Mouse (Mus musculus) neural tube, embryonic 11.5 days (tissue): ENCODE data around the gene Kcnj4. TPM values are rescaled to one million over a fixed set of nuclear protein-coding genes. Genes with fewer than 3 reads are reported as not detected.

Experiments
- ATAC-seq: fragments of 200-750 bp; cut with Nextera tagmentation; 2 replicates; pipeline ENCODE4 v1.8.0; 2017; ENCODE audit warnings: moderate number of reproducible peaks, mild to moderate bottlenecking, moderate TSS enrichment, moderate library complexity; ENCODE audit not compliant: insufficient read depth, low FRiP score, low TSS enrichment
- DNase-seq: peaks from one replicate; pipeline ENCODE4 v3.0.0-alpha.2; 2015; ENCODE audit warnings: low spot score
- H3K27ac ChIP-seq: fragments of 300-500 bp; sonication (generic); 2 replicates; pipeline ENCODE4 v1.5.1; 2014; ENCODE audit warnings: low read depth, mild to moderate bottlenecking, low read length
- H3K27me3 ChIP-seq: fragments of 300-500 bp; sonication (generic); 2 replicates; pipeline ENCODE4 v1.6.1; 2014; ENCODE audit warnings: mild to moderate bottlenecking, low read length, mixed read lengths; ENCODE audit not compliant: control insufficient read depth, insufficient read depth
- H3K36me3 ChIP-seq: fragments of 300-500 bp; sonication (generic); 2 replicates; pipeline ENCODE4 v1.6.1; 2014; ENCODE audit warnings: mild to moderate bottlenecking, low read length, moderate library complexity, mixed read lengths; ENCODE audit not compliant: control insufficient read depth, insufficient read depth
- H3K4me1 ChIP-seq: fragments of 300-500 bp; sonication (generic); 2 replicates; pipeline ENCODE4 v1.6.1; 2014; ENCODE audit warnings: low read length, mixed read lengths; ENCODE audit not compliant: control insufficient read depth, insufficient read depth
- H3K4me2 ChIP-seq: fragments of 300-500 bp; sonication (generic); 2 replicates; pipeline ENCODE4 v1.6.1; 2014; ENCODE audit warnings: low read depth, mild to moderate bottlenecking, moderate library complexity
- H3K4me3 ChIP-seq: fragments of 300-500 bp; sonication (generic); 2 replicates; pipeline ENCODE4 v1.5.1; 2014; ENCODE audit warnings: low read depth, low read length
- H3K9ac ChIP-seq: fragments of 300-500 bp; sonication (generic); 2 replicates; pipeline ENCODE4 v1.6.1; 2014; ENCODE audit warnings: mild to moderate bottlenecking, low read length
- H3K9me3 ChIP-seq: fragments of 300-500 bp; sonication (generic); 2 replicates; pipeline ENCODE4 v1.6.1; 2016; ENCODE audit warnings: low read length; ENCODE audit not compliant: control insufficient read depth
- WGBS: fragments of 180-500 bp; shearing (Covaris S2); extraction: QIAGEN DNeasy Blood & Tissue Kit; methylation state at CpG from one replicate; pipeline ENCODE4 v1.1.7; 2014; 5-methylcytosine and 5-hydroxymethylcytosine counted together
- polyA plus RNA-seq: library from polyadenylated mRNA; unstranded; fragments of >200 nt; fragmentation: Nextera tagmentation; extraction: Ambion mirVana; gene quantifications from 2 replicates; pipeline ENCODE4 v1.2.1, GENCODE M21; 2014

Gene Kcnj4
- polyA plus RNA-seq, 1 experiment from 2014 or later: not detected

GRCm38 (mm10) chr15:79505616-79506283, 709 bp upstream of the Kcnj4 start:
- Histone ChIP-seq H3K4me2 (peak overlapping the region; percentile 99), H3K9ac (peak overlapping the region; percentile 41), H3K36me3 (no peaks in the 10 kb centered on the region), H3K9me3 (no peaks in the 10 kb centered on the region), H3K27ac (no peak overlapping the region), H3K4me3 (peak overlapping the region; percentile 52), H3K4me1 (peaks cover 11% of the 10 kb centered on the region; the same call in 1 of the 2 replicates), H3K27me3 (peaks cover 79% of the 10 kb centered on the region)
- 0% methylated on average over 37 of the region's 71 CpGs for WGBS
- ATAC-seq (peak; percentile 54), DNase-seq (peak; percentile 77)

- no peaks in the 10 kb centered on the region for H3K9me3 ChIP-seq
- H3K4me2 ChIP-seq: no peak overlapping the region
- H3K4me1 ChIP-seq: peaks cover 11% of the 10 kb centered on the region; the same call in 1 of the 2 replicates
- no peak overlapping the region for H3K9ac ChIP-seq
- no peak for ATAC-seq
- 74% methylated on average over 5 of the region's 5 CpGs for WGBS
- H3K27me3 ChIP-seq: peaks cover 66% of the 10 kb centered on the region
- DNase-seq: no peak
- H3K27ac ChIP-seq: no peak overlapping the region
- H3K36me3 ChIP-seq: no peaks in the 10 kb centered on the region
- H3K4me3 ChIP-seq: no peak overlapping the region
These were observed 1.6 kb downstream of the Kcnj4 start for GRCm38 (mm10) chr15:79503438-79503837.

GRCm38 (mm10) chr15:79502891-79503341, 2.1 kb downstream of the Kcnj4 start:
- WGBS: 23% methylated on average over 18 of the region's 18 CpGs
- Histone ChIP-seq H3K9me3 (no peaks in the 10 kb centered on the region), H3K4me1 (peaks cover 11% of the 10 kb centered on the region; the same call in 1 of the 2 replicates), H3K36me3 (no peaks in the 10 kb centered on the region), H3K4me2 (no peak overlapping the region), H3K4me3 (no peak overlapping the region), H3K27me3 (peaks cover 60% of the 10 kb centered on the region), H3K27ac (no peak overlapping the region), H3K9ac (no peak overlapping the region)
- ATAC-seq: no peak
- DNase-seq: no peak

GRCm38 (mm10) chr15:79500110-79500509, 4.9 kb downstream of the Kcnj4 start:
- peaks cover 6% of the 10 kb centered on the region; the same call in 1 of the 2 replicates for H3K4me1 ChIP-seq
- H3K36me3 ChIP-seq: no peaks in the 10 kb centered on the region
- WGBS: 77% methylated on average over 17 of the region's 17 CpGs
- H3K9me3 ChIP-seq: no peaks in the 10 kb centered on the region
- no peak overlapping the region for H3K9ac ChIP-seq
- no peak for DNase-seq
- no peak overlapping the region for H3K4me2 ChIP-seq
- H3K27ac ChIP-seq: no peak overlapping the region
- ATAC-seq: no peak
- peaks cover 36% of the 10 kb centered on the region for H3K27me3 ChIP-seq
- H3K4me3 ChIP-seq: no peak overlapping the region

GRCm38 (mm10) chr15:79493527-79493926, 11.5 kb downstream of the Kcnj4 start:
- ATAC-seq (no peak), DNase-seq (no peak)
- 50% methylated on average over 18 of the region's 18 CpGs for WGBS
- Histone ChIP-seq H3K9ac (no peak overlapping the region), H3K27me3 (no peaks in the 10 kb centered on the region; the same call in 1 of the 2 replicates), H3K4me1 (no peaks in the 10 kb centered on the region), H3K4me2 (no peak overlapping the region), H3K27ac (no peak overlapping the region), H3K4me3 (no peak overlapping the region), H3K36me3 (no peaks in the 10 kb centered on the region), H3K9me3 (no peaks in the 10 kb centered on the region)

- no peak overlapping the region for H3K27ac ChIP-seq
- H3K27me3 ChIP-seq: no peaks in the 10 kb centered on the region; the same call in 1 of the 2 replicates
- H3K4me2 ChIP-seq: no peak overlapping the region
- 66% methylated on average over 11 of the region's 11 CpGs for WGBS
- no peaks in the 10 kb centered on the region for H3K4me1 ChIP-seq
- ATAC-seq (no peak), DNase-seq (no peak)
- H3K36me3 ChIP-seq: no peaks in the 10 kb centered on the region
- H3K9ac ChIP-seq: no peak overlapping the region
- no peak overlapping the region for H3K4me3 ChIP-seq
- no peaks in the 10 kb centered on the region for H3K9me3 ChIP-seq
These were observed 15.6 kb downstream of the Kcnj4 start for GRCm38 (mm10) chr15:79489463-79489862.

- DNase-seq (no peak), ATAC-seq (no peak)
- H3K4me1 ChIP-seq: no peaks in the 10 kb centered on the region
- no peak overlapping the region for H3K27ac ChIP-seq
- no peak overlapping the region for H3K4me2 ChIP-seq
- H3K36me3 ChIP-seq: no peaks in the 10 kb centered on the region
- 8% methylated on average over 15 of the region's 15 CpGs for WGBS
- no peak overlapping the region for H3K4me3 ChIP-seq
- no peaks in the 10 kb centered on the region for H3K9me3 ChIP-seq
- H3K27me3 ChIP-seq: 0 out of 2 replicates have a peak, but pooled peaks cover 3% of the 10 kb centered on the region
- H3K9ac ChIP-seq: no peak overlapping the region
These were observed 23.8 kb downstream of the Kcnj4 start for GRCm38 (mm10) chr15:79481181-79481688.

GRCm38 (mm10) chr15:79477227-79477626, 27.8 kb downstream of the Kcnj4 start:
- no peak for DNase-seq
- WGBS: 57% methylated on average over 6 of the region's 6 CpGs
- Histone ChIP-seq H3K36me3 (no peaks in the 10 kb centered on the region), H3K27ac (no peak overlapping the region), H3K9ac (no peak overlapping the region), H3K9me3 (no peaks in the 10 kb centered on the region), H3K4me3 (no peak overlapping the region), H3K4me1 (no peaks in the 10 kb centered on the region), H3K27me3 (0 out of 2 replicates have a peak, but pooled peaks cover 3% of the 10 kb centered on the region), H3K4me2 (no peak overlapping the region)
- no peak for ATAC-seq
